Mouse (Mus musculus) urinary bladder, postnatal 14 days (tissue): ENCODE measurements around the gene Pfpl.
A peak's percentile ranks its signal among the peaks of the same experiment; 100 is the strongest.

Experiments used
- DNase-seq: peaks from one replicate; pipeline ENCODE4 v3.0.0; 2021; ENCODE audit warnings: low spot score

Pfpl gene

DNA sequence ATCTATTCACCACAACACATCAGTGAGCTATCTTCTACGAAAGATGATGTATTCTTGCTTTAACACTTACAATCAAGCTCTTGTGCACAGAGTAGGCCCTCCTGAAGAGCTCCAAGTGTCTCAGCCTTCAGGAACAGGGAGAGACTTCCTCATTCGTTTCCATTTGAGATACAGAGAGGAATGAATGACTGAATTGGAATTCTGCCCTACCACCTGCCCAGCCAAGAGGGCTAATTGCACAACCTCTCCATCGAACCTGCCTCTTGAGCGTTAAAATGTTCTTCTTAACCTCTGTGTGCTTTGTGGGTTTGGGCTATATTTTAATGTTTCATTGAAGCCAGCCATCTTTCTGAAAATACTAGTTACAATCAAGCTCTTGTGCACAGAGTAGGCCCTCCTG, 37.0 kb downstream of the Pfpl start:
- no peak for DNase-seq

DNA sequence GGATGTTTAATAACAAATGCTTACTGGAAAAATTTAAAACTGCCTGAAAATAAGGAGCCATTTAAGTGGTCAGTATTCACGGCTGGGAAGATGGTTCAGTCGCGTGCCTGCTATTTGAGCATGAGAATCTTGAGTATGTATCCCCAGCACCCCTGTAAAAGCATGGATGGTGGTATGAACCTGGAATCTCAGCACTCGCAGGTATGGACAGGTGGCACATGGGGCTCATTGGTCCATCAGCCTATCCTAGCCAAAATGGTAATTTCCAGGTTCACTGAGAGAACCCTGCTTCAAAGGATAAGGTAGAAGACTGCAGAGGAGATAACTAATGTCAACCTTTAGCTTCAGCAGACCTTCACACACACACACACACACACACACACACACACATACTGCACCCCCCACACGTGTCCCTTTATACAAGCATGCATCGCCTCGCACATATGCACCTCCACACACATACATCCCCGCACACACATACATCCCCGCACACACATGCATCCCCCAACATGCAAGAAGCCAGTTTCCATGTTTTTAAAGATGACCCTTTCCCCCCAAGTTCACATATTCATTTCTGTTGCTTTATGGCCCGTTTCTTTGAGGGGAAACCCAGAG, 37.9 kb downstream of the Pfpl start:
- no peak for DNase-seq

GRCm38 (mm10) chr19:12466204-12466603, 38.5 kb downstream of the Pfpl start:
- DNase-seq, result peak; percentile 59

GRCm38 (mm10) chr19:12467436-12467835, 39.7 kb downstream of the Pfpl start:
- DNase-seq, result no peak

DNA sequence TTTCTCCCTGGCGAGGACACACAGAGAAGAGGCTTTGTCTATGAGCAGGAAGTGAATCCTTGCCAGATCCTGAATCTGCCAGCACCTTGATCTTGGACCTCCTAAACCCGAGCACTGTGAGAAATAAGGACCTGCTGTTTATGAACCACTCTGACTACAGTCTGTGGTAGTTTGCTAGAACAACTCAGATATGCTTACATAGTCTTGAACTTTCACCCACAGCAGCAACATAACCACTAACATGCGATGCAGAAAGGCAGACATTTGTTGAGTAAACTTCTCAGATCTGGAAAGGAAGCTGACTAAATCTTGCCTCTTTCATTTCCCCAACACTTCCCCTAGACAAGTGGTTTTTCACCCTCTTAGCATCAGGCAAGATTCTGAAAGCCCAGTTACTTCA, 44.2 kb downstream of the Pfpl start:
- DNase-seq, result no peak

DNA sequence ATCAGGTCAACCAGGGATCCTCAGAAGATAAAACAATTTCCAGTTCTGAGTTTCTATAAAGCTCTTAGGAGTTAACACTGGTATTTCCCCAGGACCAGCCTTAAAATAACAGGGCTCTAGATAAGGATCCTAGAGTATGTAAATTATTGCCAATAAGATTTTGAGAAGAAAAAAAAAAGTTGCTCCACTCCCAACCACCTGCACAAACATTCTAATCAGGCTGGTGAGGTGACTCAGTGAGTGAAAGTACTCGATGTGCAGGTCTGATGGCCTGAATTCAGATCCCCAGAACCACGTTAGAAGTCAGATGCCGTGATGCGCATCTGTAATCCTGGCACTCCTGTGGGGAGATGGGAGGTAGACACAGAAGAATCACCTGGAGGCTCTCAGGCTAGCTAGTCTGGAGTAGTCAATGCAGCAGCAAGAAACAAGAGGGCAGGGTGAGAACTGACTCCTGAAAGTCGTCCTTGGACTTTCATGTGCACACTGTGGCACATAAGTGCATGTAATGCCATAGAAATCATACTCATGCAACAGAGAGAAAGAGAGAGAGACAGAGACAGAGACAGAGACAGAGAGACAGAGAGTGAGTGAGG, 44.8 kb downstream of the Pfpl start:
- DNase-seq, result peak; percentile 54

GRCm38 (mm10) chr19:12473201-12473641, 45.5 kb downstream of the Pfpl start:
- DNase-seq, result no peak

GRCm38 (mm10) chr19:12473951-12474350, 46.2 kb downstream of the Pfpl start:
- DNase-seq, result no peak

- DNase-seq, result peak; percentile 96
Measured at GRCm38 (mm10) chr19:12475380-12476250, 47.9 kb downstream of the Pfpl start.

- DNase-seq, result no peak
Measured at GRCm38 (mm10) chr19:12476721-12477270, 49.1 kb downstream of the Pfpl start.

GRCm38 (mm10) chr19:12478369-12478768, 50.7 kb downstream of the Pfpl start:
- DNase-seq, result no peak
